Mouse (Mus musculus): ENCODE results near the gene Adcy10.

- no peak for TF ChIP-seq GATA1 (IDR thresholded peaks at IDR 0.05; ENCODE audit: borderline replicate concordance, low read length)
- TF ChIP-seq FLI1 (IDR thresholded peaks at IDR 0.05; ENCODE audit: low read length): no peak
These were observed 140.1 kb downstream of the Adcy10 start for GRCm38 (mm10) chr1:165625058-165625457.
